Mouse (Mus musculus): Measurements from ENCODE around the gene Enox2. TPM values are rescaled to one million over a fixed set of nuclear protein-coding genes. Genes with fewer than 3 reads are reported as not detected.
"Not testable (repeated sequence)": the region's sequence is repeated elsewhere in the genome, so short reads cannot be mapped to it uniquely, and the experiment has no call there.

The Enox2 gene
- total and polyA plus RNA-seq, 2 experiments from 2014 or later, result 6.5 to 8.1 TPM

DNA sequence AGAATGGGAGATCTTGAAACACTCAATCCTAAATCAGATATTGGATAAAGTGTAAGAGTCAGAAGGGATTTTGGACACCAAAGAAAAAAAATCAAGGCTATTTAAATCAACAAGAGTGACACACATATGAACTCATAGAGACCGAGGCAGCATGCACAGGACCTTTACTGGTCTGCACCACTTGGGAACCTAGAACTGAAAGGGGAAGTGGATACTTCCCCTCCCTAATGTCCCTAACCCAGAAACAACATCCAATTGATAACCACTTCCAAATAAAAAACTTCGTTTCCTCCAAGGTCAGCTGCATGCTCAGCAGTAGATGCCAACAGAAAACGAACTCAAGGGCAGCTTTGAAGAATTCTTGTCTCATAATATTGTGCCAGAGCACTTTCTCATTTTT lies 171.6 kb downstream of the Enox2 start:
- H3K4me1 ChIP-seq (ENCODE audit: insufficient read depth, low read length), result no peaks in the 10 kb centered on the region
- ATAC-seq (no peak), DNase-seq (ENCODE audit: low spot score) (no peak)
- no peaks in the 10 kb centered on the region for H3K9me3 ChIP-seq (ENCODE audit: low read length)
- H3K27ac ChIP-seq, result no peak overlapping the region
- no peak overlapping the region for H3K4me2 ChIP-seq (ENCODE audit: low read depth, low read length)
- TF ChIP-seq CTCF (IDR thresholded peaks at IDR 0.05; ENCODE audit: low read depth), result no peak
- no peaks in the 10 kb centered on the region for H3K27me3 ChIP-seq (ENCODE audit: insufficient read depth, low read length)
- no peak overlapping the region for H3K4me3 ChIP-seq (ENCODE audit: low read length)
- 74% methylated on average over 3 of the region's 3 CpGs for WGBS
- no peak overlapping the region for H3K9ac ChIP-seq (replicated peaks; ENCODE audit: low read length)
- no peaks in the 10 kb centered on the region for H3K36me3 ChIP-seq (ENCODE audit: insufficient read depth, low read length)

DNA sequence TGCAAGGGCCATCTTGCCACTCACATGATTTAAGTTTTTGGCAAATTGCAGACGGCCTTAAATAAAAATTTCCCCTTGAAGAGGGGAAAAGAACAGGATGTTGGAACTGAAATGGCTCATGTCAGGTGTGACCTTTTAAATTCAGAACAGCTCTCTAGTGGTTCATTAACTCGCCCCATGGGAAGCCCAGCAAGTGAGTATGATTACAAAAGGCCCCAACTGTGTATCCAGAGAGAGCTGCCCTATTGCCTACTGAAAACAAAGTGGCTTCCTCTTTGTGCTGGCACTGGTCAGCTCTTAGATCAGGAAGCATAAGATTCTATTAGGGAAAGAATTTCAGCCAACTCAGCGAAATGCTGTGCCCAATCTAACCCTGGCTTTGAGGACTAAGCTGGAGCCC lies 175.6 kb downstream of the Enox2 start:
- Histone ChIP-seq H3K9me3 (ENCODE audit: low read length) (no peaks in the 10 kb centered on the region), H3K4me3 (ENCODE audit: low read length) (no peak overlapping the region), H3K4me1 (ENCODE audit: insufficient read depth, low read length) (no peaks in the 10 kb centered on the region), H3K4me2 (ENCODE audit: low read depth, low read length) (no peak overlapping the region), H3K36me3 (ENCODE audit: insufficient read depth, low read length) (no peaks in the 10 kb centered on the region), H3K27ac (no peak overlapping the region), H3K27me3 (ENCODE audit: insufficient read depth, low read length) (no peaks in the 10 kb centered on the region), H3K9ac (replicated peaks; ENCODE audit: low read length) (no peak overlapping the region)
- ATAC-seq (no peak), DNase-seq (ENCODE audit: low spot score) (peak; percentile 2)
- WGBS, result 33% methylated on average over 3 of the region's 3 CpGs
- TF ChIP-seq CTCF (IDR thresholded peaks at IDR 0.05; ENCODE audit: low read depth), result no peak

DNA sequence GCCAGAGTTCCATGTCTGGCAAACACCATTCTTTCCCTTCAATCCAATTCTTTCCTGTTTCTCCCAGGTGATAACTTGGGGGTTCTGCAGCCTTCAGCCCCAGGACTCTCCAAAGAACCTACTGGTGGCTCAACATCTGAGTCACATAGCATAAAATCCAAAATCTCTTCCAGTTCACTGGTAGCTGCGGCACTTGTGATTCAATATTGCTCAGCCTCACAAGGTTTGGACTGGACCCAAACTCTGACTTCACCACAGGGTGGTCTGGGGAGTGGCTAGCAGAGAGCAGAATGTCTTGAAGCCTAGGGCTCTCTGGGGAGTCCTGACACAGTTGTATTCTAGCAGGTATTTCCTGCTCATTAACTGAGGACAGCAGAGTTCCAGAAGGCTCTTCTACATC lies 187.5 kb downstream of the Enox2 start:
- H3K27ac ChIP-seq; H3K4me1 ChIP-seq (ENCODE audit: insufficient read depth, low read length); H3K4me3 ChIP-seq (ENCODE audit: low read length); H3K27me3 ChIP-seq (ENCODE audit: insufficient read depth, low read length); H3K9ac ChIP-seq (replicated peaks; ENCODE audit: low read length); H3K4me2 ChIP-seq (ENCODE audit: low read depth, low read length); ATAC-seq; H3K9me3 ChIP-seq (ENCODE audit: low read length); H3K36me3 ChIP-seq (ENCODE audit: insufficient read depth, low read length): not testable (repeated sequence)
- peak; percentile 4 for DNase-seq (ENCODE audit: low spot score)
- WGBS, result 69% methylated on average over 1 of the region's 1 CpGs

DNA sequence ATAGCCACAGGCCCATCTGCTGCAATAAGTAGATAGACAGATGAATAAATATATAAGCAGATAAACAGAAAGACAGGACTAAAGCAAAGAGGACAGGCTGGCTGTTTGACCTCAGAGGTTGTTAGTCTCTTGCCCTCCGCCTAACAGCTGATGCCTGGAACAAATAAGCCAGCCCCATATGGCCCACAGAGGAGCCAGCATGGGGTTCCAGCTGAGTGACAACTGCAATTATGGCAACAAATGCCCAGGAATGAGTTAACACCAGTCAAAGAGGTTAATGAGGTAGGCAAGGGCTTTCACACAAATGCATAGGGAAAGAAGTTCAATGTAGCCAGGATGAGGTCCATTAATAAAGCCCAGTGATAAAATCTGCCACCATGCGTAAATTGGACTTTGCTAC lies 191.8 kb downstream of the Enox2 start:
- Histone ChIP-seq H3K36me3 (ENCODE audit: insufficient read depth, low read length) (no peaks in the 10 kb centered on the region), H3K4me1 (ENCODE audit: insufficient read depth, low read length) (no peaks in the 10 kb centered on the region), H3K27ac (no peak overlapping the region), H3K9ac (replicated peaks; ENCODE audit: low read length) (no peak overlapping the region), H3K9me3 (ENCODE audit: low read length) (no peaks in the 10 kb centered on the region), H3K27me3 (ENCODE audit: insufficient read depth, low read length) (no peaks in the 10 kb centered on the region), H3K4me3 (ENCODE audit: low read length) (no peak overlapping the region), H3K4me2 (ENCODE audit: low read depth, low read length) (no peak overlapping the region)
- TF ChIP-seq CTCF (IDR thresholded peaks at IDR 0.05; ENCODE audit: low read depth), result no peak
- ATAC-seq, result no peak
- 68% methylated on average over 2 of the region's 2 CpGs for WGBS
- DNase-seq (ENCODE audit: low spot score), result no peak

DNA sequence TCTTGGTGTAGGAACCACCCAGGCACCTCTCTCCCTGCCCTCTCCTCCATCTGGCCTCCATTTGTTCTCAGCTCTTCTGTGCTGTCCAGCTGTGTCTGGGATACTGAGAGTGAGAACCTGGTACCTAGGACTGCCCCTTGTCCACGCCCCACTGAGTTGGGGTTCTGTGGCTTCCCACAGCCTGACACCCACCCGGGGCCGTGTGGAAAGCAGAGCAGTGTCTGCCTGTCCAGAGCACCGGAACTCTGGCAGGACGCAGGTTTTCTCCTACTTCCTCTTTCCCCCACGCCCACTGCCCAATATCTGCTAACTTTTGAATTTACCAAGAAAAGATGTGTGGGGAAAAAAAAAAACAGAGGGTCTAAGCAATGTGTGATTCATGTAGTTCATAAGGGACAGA lies 213.0 kb downstream of the Enox2 start:
- ATAC-seq (no peak), DNase-seq (ENCODE audit: low spot score) (no peak)
- no peak overlapping the region for H3K4me2 ChIP-seq (ENCODE audit: low read depth, low read length)
- H3K9ac ChIP-seq (replicated peaks; ENCODE audit: low read length), result no peak overlapping the region
- H3K27me3 ChIP-seq (ENCODE audit: insufficient read depth, low read length), result no peaks in the 10 kb centered on the region
- no peaks in the 10 kb centered on the region for H3K9me3 ChIP-seq (ENCODE audit: low read length)
- no peaks in the 10 kb centered on the region for H3K4me1 ChIP-seq (ENCODE audit: insufficient read depth, low read length)
- H3K27ac ChIP-seq, result no peak overlapping the region
- H3K4me3 ChIP-seq (ENCODE audit: low read length), result no peak overlapping the region
- no peak for TF ChIP-seq CTCF (IDR thresholded peaks at IDR 0.05; ENCODE audit: low read depth)
- no peaks in the 10 kb centered on the region for H3K36me3 ChIP-seq (ENCODE audit: insufficient read depth, low read length)
- WGBS, result 83% methylated on average over 6 of the region's 6 CpGs

DNA sequence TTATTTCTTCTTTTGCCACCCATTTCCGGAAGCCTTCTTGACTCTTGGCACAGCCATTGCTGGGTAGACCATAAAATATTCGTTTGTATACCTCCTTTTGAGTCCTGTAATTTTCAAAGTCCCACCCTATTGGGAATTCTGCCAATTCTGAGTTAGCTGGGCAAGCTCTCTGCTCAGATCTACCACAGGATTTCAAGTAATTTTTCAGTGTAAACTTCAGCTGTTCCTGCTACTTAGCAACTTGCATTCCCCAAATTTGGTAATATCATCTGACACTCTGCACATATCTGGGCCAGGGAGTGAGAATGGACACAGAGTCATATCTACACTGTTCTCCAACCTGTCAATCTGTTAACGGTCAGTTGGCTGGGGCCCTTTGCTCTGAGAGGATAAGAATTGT lies 214.5 kb downstream of the Enox2 start:
- Histone ChIP-seq H3K9me3 (ENCODE audit: low read length) (no peaks in the 10 kb centered on the region), H3K4me1 (ENCODE audit: insufficient read depth, low read length) (no peaks in the 10 kb centered on the region), H3K27ac (no peak overlapping the region), H3K4me3 (ENCODE audit: low read length) (no peak overlapping the region), H3K27me3 (ENCODE audit: insufficient read depth, low read length) (no peaks in the 10 kb centered on the region), H3K4me2 (ENCODE audit: low read depth, low read length) (no peak overlapping the region), H3K9ac (replicated peaks; ENCODE audit: low read length) (no peak overlapping the region), H3K36me3 (ENCODE audit: insufficient read depth, low read length) (no peaks in the 10 kb centered on the region)
- ATAC-seq, result no peak
- TF ChIP-seq CTCF (IDR thresholded peaks at IDR 0.05; ENCODE audit: low read depth), result no peak
- peak; percentile 13 for DNase-seq (ENCODE audit: low spot score)
- 55% methylated on average over 3 of the region's 3 CpGs for WGBS

DNA sequence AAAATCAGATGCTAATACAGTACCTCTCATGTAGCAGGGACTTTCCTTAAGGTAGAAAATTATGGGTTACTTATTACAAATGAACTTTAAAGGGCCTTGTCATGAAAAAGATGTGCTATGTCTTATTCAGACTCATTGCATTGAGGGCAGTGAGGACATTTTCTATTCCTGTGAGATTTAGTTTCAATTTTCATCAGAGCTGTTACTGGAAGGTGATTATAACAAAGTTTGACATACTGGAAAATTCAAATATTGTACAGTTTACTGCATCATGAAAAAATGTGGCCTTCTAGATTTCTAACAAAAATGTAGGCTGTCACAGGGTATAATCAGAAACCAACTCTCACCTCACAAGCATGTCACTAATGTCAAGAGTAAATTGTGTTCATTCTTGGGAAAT lies 242.9 kb downstream of the Enox2 start:
- TF ChIP-seq CTCF (IDR thresholded peaks at IDR 0.05; ENCODE audit: low read depth), result no peak
- Histone ChIP-seq H3K27ac (no peak overlapping the region), H3K9ac (replicated peaks; ENCODE audit: low read length) (no peak overlapping the region), H3K27me3 (ENCODE audit: insufficient read depth, low read length) (no peaks in the 10 kb centered on the region), H3K9me3 (ENCODE audit: low read length) (no peaks in the 10 kb centered on the region), H3K4me1 (ENCODE audit: insufficient read depth, low read length) (no peaks in the 10 kb centered on the region), H3K36me3 (ENCODE audit: insufficient read depth, low read length) (no peaks in the 10 kb centered on the region), H3K4me2 (ENCODE audit: low read depth, low read length) (no peak overlapping the region), H3K4me3 (ENCODE audit: low read length) (no peak overlapping the region)
- DNase-seq (ENCODE audit: low spot score) (no peak), ATAC-seq (no peak)
